Mouse (Mus musculus) ES-Bruce4 (cell line): ENCODE measurements around the gene Cbx5.
A peak's percentile ranks its signal among the peaks of the same experiment; 100 is the strongest.

Experiments
- CTCF ChIP-seq: IDR thresholded peaks from one replicate; pipeline ENCODE4 v1.8.1; 2011; ENCODE audit warnings: low read depth, low read length
- EP300 ChIP-seq: IDR thresholded peaks from 2 replicates; pipeline ENCODE4 v1.6.1; 2011; ENCODE audit warnings: low read depth, low read length; ENCODE audit not compliant: insufficient read depth

DNA sequence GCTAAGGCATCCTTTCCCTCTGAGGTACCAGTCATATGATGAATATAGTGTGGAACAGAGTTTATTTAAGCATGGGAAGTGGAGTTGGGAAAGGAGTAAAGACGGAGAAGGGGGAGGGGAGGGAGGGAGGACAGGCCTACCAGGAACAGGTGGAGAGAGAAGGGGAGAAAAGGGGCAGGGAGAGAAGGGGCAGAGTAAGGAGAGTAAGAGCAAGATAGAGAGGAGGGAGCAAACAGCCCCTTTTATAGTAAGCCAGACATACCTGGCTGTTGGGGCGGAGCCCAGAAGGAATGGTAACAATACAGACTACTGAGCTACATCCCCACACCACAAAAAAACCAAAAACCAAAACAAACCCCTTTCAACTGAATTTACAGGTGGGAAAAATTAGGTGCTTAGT, 23.6 kb downstream of the Cbx5 start:
- TF ChIP-seq CTCF (no peak), EP300 (peak; percentile 69)
